Mouse (Mus musculus): ENCODE data around the gene Osbpl10. TPM values are rescaled to one million over a fixed set of nuclear protein-coding genes. Genes with fewer than 3 reads are reported as not detected.

Gene Osbpl10
- polyA plus RNA-seq, 1 experiment from 2014 or later: 2.0 TPM

- ATAC-seq (ENCODE audit: low FRiP score, low TSS enrichment): no peak
- no peaks in the 10 kb centered on the region for H3K36me3 ChIP-seq (ENCODE audit: control insufficient read depth, insufficient read depth, low read length)
- H3K27me3 ChIP-seq (ENCODE audit: control insufficient read depth, insufficient read depth, low read length): no peaks in the 10 kb centered on the region; the same call in 1 of the 2 replicates
- H3K9me3 ChIP-seq (ENCODE audit: control insufficient read depth, low read length): no peaks in the 10 kb centered on the region
- 0 out of 2 replicates have a peak, but pooled peaks cover 9% of the 10 kb centered on the region for H3K4me1 ChIP-seq (ENCODE audit: control insufficient read depth, insufficient read depth, low read length)
- WGBS: 88% methylated on average over 7 of the region's 7 CpGs
- no peak overlapping the region for H3K4me2 ChIP-seq (ENCODE audit: low read length)
- no peak overlapping the region for H3K4me3 ChIP-seq (replicated peaks; ENCODE audit: low read depth, low read length)
- no peak for DNase-seq
- H3K9ac ChIP-seq (replicated peaks; ENCODE audit: low read length): no peak overlapping the region
- no peak overlapping the region for H3K27ac ChIP-seq (replicated peaks; ENCODE audit: low read depth, low read length)
Measured at GRCm38 (mm10) chr9:115032786-115033185, 54.4 kb downstream of the Osbpl10 start.

- no peak for DNase-seq
- Histone ChIP-seq H3K9ac (replicated peaks; ENCODE audit: low read length) (no peak overlapping the region), H3K9me3 (ENCODE audit: control insufficient read depth, low read length) (no peaks in the 10 kb centered on the region), H3K27ac (replicated peaks; ENCODE audit: low read depth, low read length) (no peak overlapping the region), H3K4me1 (ENCODE audit: control insufficient read depth, insufficient read depth, low read length) (peaks cover 12% of the 10 kb centered on the region; the same call in 1 of the 2 replicates), H3K4me2 (ENCODE audit: low read length) (no peak overlapping the region), H3K4me3 (replicated peaks; ENCODE audit: low read depth, low read length) (no peak overlapping the region), H3K27me3 (ENCODE audit: control insufficient read depth, insufficient read depth, low read length) (no peaks in the 10 kb centered on the region; the same call in 1 of the 2 replicates), H3K36me3 (ENCODE audit: control insufficient read depth, insufficient read depth, low read length) (no peaks in the 10 kb centered on the region)
- no peak for ATAC-seq (ENCODE audit: low FRiP score, low TSS enrichment)
- WGBS: 73% methylated on average over 6 of the region's 6 CpGs
Measured at GRCm38 (mm10) chr9:115034271-115034670, 55.9 kb downstream of the Osbpl10 start.

- Histone ChIP-seq H3K36me3 (ENCODE audit: control insufficient read depth, insufficient read depth, low read length) (no peaks in the 10 kb centered on the region), H3K9ac (replicated peaks; ENCODE audit: low read length) (no peak overlapping the region), H3K4me3 (replicated peaks; ENCODE audit: low read depth, low read length) (no peak overlapping the region), H3K27ac (replicated peaks; ENCODE audit: low read depth, low read length) (no peak overlapping the region), H3K4me2 (ENCODE audit: low read length) (no peak overlapping the region), H3K9me3 (ENCODE audit: control insufficient read depth, low read length) (no peaks in the 10 kb centered on the region), H3K4me1 (ENCODE audit: control insufficient read depth, insufficient read depth, low read length) (peaks cover 8% of the 10 kb centered on the region; the same call in 1 of the 2 replicates), H3K27me3 (ENCODE audit: control insufficient read depth, insufficient read depth, low read length) (no peaks in the 10 kb centered on the region; the same call in 1 of the 2 replicates)
- no peak for ATAC-seq (ENCODE audit: low FRiP score, low TSS enrichment)
- no peak for DNase-seq
- WGBS: 79% methylated on average over 7 of the region's 7 CpGs
Measured at GRCm38 (mm10) chr9:115034788-115035187, 56.4 kb downstream of the Osbpl10 start.

- Histone ChIP-seq H3K27me3 (ENCODE audit: control insufficient read depth, insufficient read depth, low read length) (no peaks in the 10 kb centered on the region), H3K4me2 (ENCODE audit: low read length) (no peak overlapping the region), H3K4me3 (replicated peaks; ENCODE audit: low read depth, low read length) (no peak overlapping the region), H3K4me1 (ENCODE audit: control insufficient read depth, insufficient read depth, low read length) (peaks cover 7% of the 10 kb centered on the region; the same call in 1 of the 2 replicates), H3K9ac (replicated peaks; ENCODE audit: low read length) (no peak overlapping the region), H3K9me3 (ENCODE audit: control insufficient read depth, low read length) (no peaks in the 10 kb centered on the region), H3K36me3 (ENCODE audit: control insufficient read depth, insufficient read depth, low read length) (no peaks in the 10 kb centered on the region), H3K27ac (replicated peaks; ENCODE audit: low read depth, low read length) (no peak overlapping the region)
- WGBS: 13% methylated on average over 14 of the region's 14 CpGs
- ATAC-seq (ENCODE audit: low FRiP score, low TSS enrichment): peak; percentile 37; the same call in 1 of the 2 replicates
- peak; percentile 57 for DNase-seq
Measured at GRCm38 (mm10) chr9:115038215-115038614, 59.8 kb downstream of the Osbpl10 start.

- DNase-seq: no peak
- 70% methylated on average over 9 of the region's 9 CpGs for WGBS
- peaks cover 7% of the 10 kb centered on the region; the same call in 1 of the 2 replicates for H3K4me1 ChIP-seq (ENCODE audit: control insufficient read depth, insufficient read depth, low read length)
- no peaks in the 10 kb centered on the region for H3K27me3 ChIP-seq (ENCODE audit: control insufficient read depth, insufficient read depth, low read length)
- no peaks in the 10 kb centered on the region for H3K36me3 ChIP-seq (ENCODE audit: control insufficient read depth, insufficient read depth, low read length)
- H3K4me2 ChIP-seq (ENCODE audit: low read length): no peak overlapping the region
- H3K9ac ChIP-seq (replicated peaks; ENCODE audit: low read length): no peak overlapping the region
- H3K27ac ChIP-seq (replicated peaks; ENCODE audit: low read depth, low read length): no peak overlapping the region
- ATAC-seq (ENCODE audit: low FRiP score, low TSS enrichment): no peak
- no peak overlapping the region for H3K4me3 ChIP-seq (replicated peaks; ENCODE audit: low read depth, low read length)
- no peaks in the 10 kb centered on the region for H3K9me3 ChIP-seq (ENCODE audit: control insufficient read depth, low read length)
Measured at GRCm38 (mm10) chr9:115038686-115039085, 60.3 kb downstream of the Osbpl10 start.

- peaks cover 7% of the 10 kb centered on the region; the same call in 1 of the 2 replicates for H3K4me1 ChIP-seq (ENCODE audit: control insufficient read depth, insufficient read depth, low read length)
- ATAC-seq (ENCODE audit: low FRiP score, low TSS enrichment): peak; percentile 17; the same call in 1 of the 2 replicates
Measured at GRCm38 (mm10) chr9:115039245-115039644, 60.9 kb downstream of the Osbpl10 start.

GRCm38 (mm10) chr9:115042571-115042970 lies 64.2 kb downstream of the Osbpl10 start:
- DNase-seq (no peak), ATAC-seq (ENCODE audit: low FRiP score, low TSS enrichment) (no peak)
- Histone ChIP-seq H3K36me3 (ENCODE audit: control insufficient read depth, insufficient read depth, low read length) (no peaks in the 10 kb centered on the region), H3K27ac (replicated peaks; ENCODE audit: low read depth, low read length) (no peak overlapping the region), H3K4me3 (replicated peaks; ENCODE audit: low read depth, low read length) (no peak overlapping the region), H3K4me2 (ENCODE audit: low read length) (no peak overlapping the region), H3K9ac (replicated peaks; ENCODE audit: low read length) (no peak overlapping the region), H3K27me3 (ENCODE audit: control insufficient read depth, insufficient read depth, low read length) (no peaks in the 10 kb centered on the region), H3K9me3 (ENCODE audit: control insufficient read depth, low read length) (no peaks in the 10 kb centered on the region), H3K4me1 (ENCODE audit: control insufficient read depth, insufficient read depth, low read length) (peaks cover 7% of the 10 kb centered on the region; the same call in 1 of the 2 replicates)
- WGBS: 95% methylated on average over 6 of the region's 6 CpGs

More at GRCm38 (mm10) chr9:115039245-115039644, 60.9 kb downstream of the Osbpl10 start:
- Histone ChIP-seq H3K9me3 (ENCODE audit: control insufficient read depth, low read length) (no peaks in the 10 kb centered on the region), H3K36me3 (ENCODE audit: control insufficient read depth, insufficient read depth, low read length) (no peaks in the 10 kb centered on the region), H3K9ac (replicated peaks; ENCODE audit: low read length) (no peak overlapping the region), H3K27me3 (ENCODE audit: control insufficient read depth, insufficient read depth, low read length) (no peaks in the 10 kb centered on the region), H3K27ac (replicated peaks; ENCODE audit: low read depth, low read length) (no peak overlapping the region), H3K4me3 (replicated peaks; ENCODE audit: low read depth, low read length) (no peak overlapping the region), H3K4me2 (ENCODE audit: low read length) (no peak overlapping the region)
- peak; percentile 57 for DNase-seq
- WGBS: 51% methylated on average over 7 of the region's 7 CpGs

- no peak overlapping the region for H3K27ac ChIP-seq (replicated peaks; ENCODE audit: low read depth, low read length)
- ATAC-seq (ENCODE audit: low FRiP score, low TSS enrichment) (no peak), DNase-seq (peak; percentile 31)
- H3K27me3 ChIP-seq (ENCODE audit: control insufficient read depth, insufficient read depth, low read length): no peaks in the 10 kb centered on the region
- peaks cover 7% of the 10 kb centered on the region; the same call in 1 of the 2 replicates for H3K4me1 ChIP-seq (ENCODE audit: control insufficient read depth, insufficient read depth, low read length)
- no peak overlapping the region for H3K9ac ChIP-seq (replicated peaks; ENCODE audit: low read length)
- H3K9me3 ChIP-seq (ENCODE audit: control insufficient read depth, low read length): no peaks in the 10 kb centered on the region
- H3K4me3 ChIP-seq (replicated peaks; ENCODE audit: low read depth, low read length): no peak overlapping the region
- 86% methylated on average over 13 of the region's 13 CpGs for WGBS
- no peaks in the 10 kb centered on the region for H3K36me3 ChIP-seq (ENCODE audit: control insufficient read depth, insufficient read depth, low read length)
- H3K4me2 ChIP-seq (ENCODE audit: low read length): no peak overlapping the region
Measured at GRCm38 (mm10) chr9:115042971-115043706, 64.8 kb downstream of the Osbpl10 start.
